Mouse (Mus musculus): ENCODE data around the gene Igf2bp1. TPM values are rescaled to one million over a fixed set of nuclear protein-coding genes. Genes with fewer than 3 reads are reported as not detected.
A peak's percentile ranks its signal among the peaks of the same experiment; 100 is the strongest.

Gene Igf2bp1
- polyA plus RNA-seq (2014; fragmentation: Nextera tagmentation; extraction: Ambion mirVana) = 106 and 116 TPM in 2 replicates

GRCm38 (mm10) chr11:96005403-96006271 is at the start of gene Igf2bp1:
Igf2bp1 (minus strand) TSS chr11:96005940.
- peaks cover 14% of the 10 kb centered on the region for H3K4me1 ChIP-seq (ENCODE audit: control insufficient read depth, insufficient read depth, low read length)
- under 1% methylated on average over 66 of the region's 74 CpGs for WGBS

GRCm38 (mm10) chr11:96050854-96051253 is 45.1 kb upstream of the Igf2bp1 start:
- Histone ChIP-seq H3K4me3 (ENCODE audit: low read depth, low read length) (no peak overlapping the region), H3K4me1 (ENCODE audit: control insufficient read depth, insufficient read depth, low read length) (no peaks in the 10 kb centered on the region), H3K27ac (replicated peaks; ENCODE audit: low read depth, low read length) (no peak overlapping the region), H3K36me3 (ENCODE audit: control insufficient read depth, insufficient read depth, low read length) (peaks cover 38% of the 10 kb centered on the region), H3K9me3 (ENCODE audit: control insufficient read depth, low read length) (no peaks in the 10 kb centered on the region), H3K27me3 (ENCODE audit: control insufficient read depth, insufficient read depth, low read length) (no peaks in the 10 kb centered on the region), H3K4me2 (ENCODE audit: low read depth, severe bottlenecking) (no peak overlapping the region), H3K9ac (ENCODE audit: low read length) (no peak overlapping the region)
- ATAC-seq (ENCODE audit: insufficient number of reproducible peaks, low FRiP score, low TSS enrichment, low read depth) = no peak
- DNase-seq (ENCODE audit: low spot score) = no peak
- 98% methylated on average over 3 of the region's 3 CpGs for WGBS

More at GRCm38 (mm10) chr11:96005403-96006271, at the start of gene Igf2bp1:
- peak within 1 kb of the TSS; percentile 76 for H3K4me2 ChIP-seq (ENCODE audit: low read depth, severe bottlenecking)
- H3K9me3 ChIP-seq (ENCODE audit: control insufficient read depth, low read length) = no peaks in the 10 kb centered on the region
- H3K36me3 ChIP-seq (ENCODE audit: control insufficient read depth, insufficient read depth, low read length) = no peaks in the 10 kb centered on the region
- H3K9ac ChIP-seq (ENCODE audit: low read length) = peak within 1 kb of the TSS; percentile 97
- H3K27me3 ChIP-seq (ENCODE audit: control insufficient read depth, insufficient read depth, low read length) = no peaks in the 10 kb centered on the region
- peak within 1 kb of the TSS; percentile 97 for H3K27ac ChIP-seq (replicated peaks; ENCODE audit: low read depth, low read length)
- peak; percentile 90 for DNase-seq (ENCODE audit: low spot score)
- peak within 1 kb of the TSS; percentile 90 for H3K4me3 ChIP-seq (ENCODE audit: low read depth, low read length)
- ATAC-seq (ENCODE audit: insufficient number of reproducible peaks, low FRiP score, low TSS enrichment, low read depth) = peak; percentile 83

- no peak for ATAC-seq (ENCODE audit: insufficient number of reproducible peaks, low FRiP score, low TSS enrichment, low read depth)
These were observed 44.2 kb upstream of the Igf2bp1 start for GRCm38 (mm10) chr11:96049939-96050338.

GRCm38 (mm10) chr11:96047469-96048373 is 42.0 kb upstream of the Igf2bp1 start:
- Histone ChIP-seq H3K27ac (replicated peaks; ENCODE audit: low read depth, low read length) (no peak overlapping the region), H3K27me3 (ENCODE audit: control insufficient read depth, insufficient read depth, low read length) (no peaks in the 10 kb centered on the region), H3K36me3 (ENCODE audit: control insufficient read depth, insufficient read depth, low read length) (peaks cover 28% of the 10 kb centered on the region), H3K4me2 (ENCODE audit: low read depth, severe bottlenecking) (no peak overlapping the region), H3K9ac (ENCODE audit: low read length) (no peak overlapping the region), H3K4me1 (ENCODE audit: control insufficient read depth, insufficient read depth, low read length) (no peaks in the 10 kb centered on the region), H3K4me3 (ENCODE audit: low read depth, low read length) (no peak overlapping the region), H3K9me3 (ENCODE audit: control insufficient read depth, low read length) (no peaks in the 10 kb centered on the region)
- no peak for DNase-seq (ENCODE audit: low spot score)
- 88% methylated on average over 4 of the region's 4 CpGs for WGBS
- ATAC-seq (ENCODE audit: insufficient number of reproducible peaks, low FRiP score, low TSS enrichment, low read depth) = no peak

More at GRCm38 (mm10) chr11:96049939-96050338, 44.2 kb upstream of the Igf2bp1 start:
- Histone ChIP-seq H3K9me3 (ENCODE audit: control insufficient read depth, low read length) (no peaks in the 10 kb centered on the region), H3K4me1 (ENCODE audit: control insufficient read depth, insufficient read depth, low read length) (no peaks in the 10 kb centered on the region), H3K4me3 (ENCODE audit: low read depth, low read length) (no peak overlapping the region), H3K27me3 (ENCODE audit: control insufficient read depth, insufficient read depth, low read length) (no peaks in the 10 kb centered on the region), H3K27ac (replicated peaks; ENCODE audit: low read depth, low read length) (no peak overlapping the region), H3K4me2 (ENCODE audit: low read depth, severe bottlenecking) (no peak overlapping the region), H3K36me3 (ENCODE audit: control insufficient read depth, insufficient read depth, low read length) (peaks cover 35% of the 10 kb centered on the region), H3K9ac (ENCODE audit: low read length) (no peak overlapping the region)
- DNase-seq (ENCODE audit: low spot score) = no peak
- WGBS = 79% methylated on average over 4 of the region's 4 CpGs

GRCm38 (mm10) chr11:96046793-96047192 is 41.1 kb upstream of the Igf2bp1 start:
- 78% methylated on average over 2 of the region's 2 CpGs for WGBS
- ATAC-seq (ENCODE audit: insufficient number of reproducible peaks, low FRiP score, low TSS enrichment, low read depth) (no peak), DNase-seq (ENCODE audit: low spot score) (no peak)
- H3K36me3 ChIP-seq (ENCODE audit: control insufficient read depth, insufficient read depth, low read length) = peaks cover 27% of the 10 kb centered on the region
- H3K4me2 ChIP-seq (ENCODE audit: low read depth, severe bottlenecking) = no peak overlapping the region
- no peaks in the 10 kb centered on the region for H3K9me3 ChIP-seq (ENCODE audit: control insufficient read depth, low read length)
- no peak overlapping the region for H3K9ac ChIP-seq (ENCODE audit: low read length)
- H3K27ac ChIP-seq (replicated peaks; ENCODE audit: low read depth, low read length) = no peak overlapping the region
- H3K27me3 ChIP-seq (ENCODE audit: control insufficient read depth, insufficient read depth, low read length) = no peaks in the 10 kb centered on the region
- H3K4me1 ChIP-seq (ENCODE audit: control insufficient read depth, insufficient read depth, low read length) = no peaks in the 10 kb centered on the region
- H3K4me3 ChIP-seq (ENCODE audit: low read depth, low read length) = no peak overlapping the region

- ATAC-seq (ENCODE audit: insufficient number of reproducible peaks, low FRiP score, low TSS enrichment, low read depth) (no peak), DNase-seq (ENCODE audit: low spot score) (no peak)
- H3K4me2 ChIP-seq (ENCODE audit: low read depth, severe bottlenecking) = no peak overlapping the region
- no peak overlapping the region for H3K27ac ChIP-seq (replicated peaks; ENCODE audit: low read depth, low read length)
- H3K4me3 ChIP-seq (ENCODE audit: low read depth, low read length) = no peak overlapping the region
- H3K27me3 ChIP-seq (ENCODE audit: control insufficient read depth, insufficient read depth, low read length) = no peaks in the 10 kb centered on the region
- WGBS = 78% methylated on average over 8 of the region's 8 CpGs
- no peak overlapping the region for H3K9ac ChIP-seq (ENCODE audit: low read length)
- peaks cover 21% of the 10 kb centered on the region for H3K36me3 ChIP-seq (ENCODE audit: control insufficient read depth, insufficient read depth, low read length)
- H3K4me1 ChIP-seq (ENCODE audit: control insufficient read depth, insufficient read depth, low read length) = no peaks in the 10 kb centered on the region
- H3K9me3 ChIP-seq (ENCODE audit: control insufficient read depth, low read length) = no peaks in the 10 kb centered on the region
These were observed 40.3 kb upstream of the Igf2bp1 start for GRCm38 (mm10) chr11:96046028-96046427.

GRCm38 (mm10) chr11:96044803-96045567 is 39.2 kb upstream of the Igf2bp1 start:
- 87% methylated on average over 11 of the region's 11 CpGs for WGBS
- no peak overlapping the region for H3K4me2 ChIP-seq (ENCODE audit: low read depth, severe bottlenecking)
- no peaks in the 10 kb centered on the region for H3K4me1 ChIP-seq (ENCODE audit: control insufficient read depth, insufficient read depth, low read length)
- H3K9me3 ChIP-seq (ENCODE audit: control insufficient read depth, low read length) = no peaks in the 10 kb centered on the region
- DNase-seq (ENCODE audit: low spot score) (no peak), ATAC-seq (ENCODE audit: insufficient number of reproducible peaks, low FRiP score, low TSS enrichment, low read depth) (no peak)
- no peak overlapping the region for H3K4me3 ChIP-seq (ENCODE audit: low read depth, low read length)
- no peaks in the 10 kb centered on the region for H3K27me3 ChIP-seq (ENCODE audit: control insufficient read depth, insufficient read depth, low read length)
- H3K36me3 ChIP-seq (ENCODE audit: control insufficient read depth, insufficient read depth, low read length) = peaks cover 15% of the 10 kb centered on the region; the same call in 1 of the 2 replicates
- H3K9ac ChIP-seq (ENCODE audit: low read length) = no peak overlapping the region
- no peak overlapping the region for H3K27ac ChIP-seq (replicated peaks; ENCODE audit: low read depth, low read length)

GRCm38 (mm10) chr11:96038560-96038959 is 32.8 kb upstream of the Igf2bp1 start:
- WGBS = 96% methylated on average over 1 of the region's 1 CpGs
- H3K9ac ChIP-seq (ENCODE audit: low read length) = no peak overlapping the region
- no peaks in the 10 kb centered on the region for H3K9me3 ChIP-seq (ENCODE audit: control insufficient read depth, low read length)
- ATAC-seq (ENCODE audit: insufficient number of reproducible peaks, low FRiP score, low TSS enrichment, low read depth) = no peak
- no peak overlapping the region for H3K4me2 ChIP-seq (ENCODE audit: low read depth, severe bottlenecking)
- no peak for DNase-seq (ENCODE audit: low spot score)
- H3K27me3 ChIP-seq (ENCODE audit: control insufficient read depth, insufficient read depth, low read length) = no peaks in the 10 kb centered on the region
- peaks cover 5% of the 10 kb centered on the region; the same call in 1 of the 2 replicates for H3K36me3 ChIP-seq (ENCODE audit: control insufficient read depth, insufficient read depth, low read length)
- H3K4me3 ChIP-seq (ENCODE audit: low read depth, low read length) = no peak overlapping the region
- H3K4me1 ChIP-seq (ENCODE audit: control insufficient read depth, insufficient read depth, low read length) = no peaks in the 10 kb centered on the region
- H3K27ac ChIP-seq (replicated peaks; ENCODE audit: low read depth, low read length) = no peak overlapping the region

Data from limb, embryonic 11.5 days (tissue).